Mouse (Mus musculus) stomach, postnatal 0 days (tissue): Measurements from ENCODE around the gene Gpatch2. TPM values are rescaled to one million over a fixed set of nuclear protein-coding genes. Genes with fewer than 3 reads are reported as not detected.
A peak's percentile ranks its signal among the peaks of the same experiment; 100 is the strongest.

Experiments used
- ATAC-seq: fragments of 200-750 bp; cut with Nextera tagmentation; 2 replicates; pipeline ENCODE4 v1.8.0; 2017; ENCODE audit not compliant: low FRiP score, low TSS enrichment
- DNase-seq: peaks from one replicate; pipeline ENCODE4 v3.0.0-alpha.2; 2016; ENCODE audit warnings: low spot score
- H3K27ac ChIP-seq: fragments of 300-500 bp; sonication (generic); replicated peaks from 2 replicates; pipeline ENCODE4 v1.5.1; 2014; ENCODE audit warnings: mild to moderate bottlenecking, control low read depth
- H3K27me3 ChIP-seq: fragments of 300-500 bp; sonication (generic); 2 replicates; pipeline ENCODE4 v1.6.1; 2014; ENCODE audit warnings: low read length; ENCODE audit not compliant: control insufficient read depth, insufficient read depth
- H3K36me3 ChIP-seq: fragments of 300-500 bp; sonication (generic); 2 replicates; pipeline ENCODE4 v1.6.1; 2014; ENCODE audit warnings: low read length, mixed read lengths; ENCODE audit not compliant: control insufficient read depth, insufficient read depth
- H3K4me1 ChIP-seq: fragments of 300-500 bp; sonication (generic); replicated peaks from 2 replicates; pipeline ENCODE4 v1.6.1; 2014; ENCODE audit warnings: antibody characterized with exemption; ENCODE audit not compliant: control insufficient read depth, insufficient read depth
- H3K4me2 ChIP-seq: fragments of 300-500 bp; sonication (generic); replicated peaks from 2 replicates; pipeline ENCODE4 v1.6.1; 2014; ENCODE audit warnings: low read depth, mild to moderate bottlenecking, control low read depth, moderate library complexity
- H3K4me3 ChIP-seq: fragments of 300-500 bp; sonication (generic); 2 replicates; pipeline ENCODE4 v1.5.1; 2014; ENCODE audit warnings: low read depth, low read length, control low read depth
- H3K9ac ChIP-seq: fragments of 300-500 bp; sonication (generic); 2 replicates; pipeline ENCODE4 v1.6.1; 2014; ENCODE audit warnings: mild to moderate bottlenecking, low read length, control low read depth, mixed read lengths
- H3K9me3 ChIP-seq: fragments of 300-500 bp; sonication (generic); 2 replicates; pipeline ENCODE4 v1.6.1; 2016; ENCODE audit warnings: low read length; ENCODE audit not compliant: control insufficient read depth
- CTCF ChIP-seq: IDR thresholded peaks from 2 replicates; pipeline ENCODE4 v1.5.1; 2016; ENCODE audit warnings: antibody characterized with exemption, low read depth, mild to moderate bottlenecking, moderate library complexity
- EP300 ChIP-seq: optimal IDR thresholded peaks from 2 replicates; pipeline ENCODE3; 2016; ENCODE audit warnings: antibody characterized with exemption
- WGBS: fragments of 180-500 bp; shearing (Covaris S2); extraction: QIAGEN DNeasy Blood & Tissue Kit; methylation state at CpG from one replicate; pipeline ENCODE4 v1.1.7; 2014; 5-methylcytosine and 5-hydroxymethylcytosine counted together
- polyA plus RNA-seq: library from polyadenylated mRNA; unstranded; fragments of >200 nt; fragmentation: Nextera tagmentation; extraction: Ambion mirVana; gene quantifications from 2 replicates; pipeline ENCODE4 v1.2.1, GENCODE M21; 2015

Gpatch2 gene
- polyA plus RNA-seq, 1 experiment from 2014 or later, result 9.2 TPM

GRCm38 (mm10) chr1:187365424-187365823 lies 150.1 kb downstream of the Gpatch2 start:
- H3K27me3 ChIP-seq, result no peaks in the 10 kb centered on the region
- WGBS, result 82% methylated on average over 3 of the region's 3 CpGs
- H3K27ac ChIP-seq, result no peak overlapping the region
- H3K4me3 ChIP-seq, result no peak overlapping the region
- H3K4me2 ChIP-seq, result no peak overlapping the region
- ATAC-seq (no peak), DNase-seq (no peak)
- no peaks in the 10 kb centered on the region for H3K4me1 ChIP-seq
- H3K36me3 ChIP-seq, result no peaks in the 10 kb centered on the region
- H3K9me3 ChIP-seq, result no peaks in the 10 kb centered on the region
- no peak for TF ChIP-seq CTCF
- TF ChIP-seq EP300, result no peak
- H3K9ac ChIP-seq, result no peak overlapping the region

GRCm38 (mm10) chr1:187366806-187367205 lies 151.5 kb downstream of the Gpatch2 start:
- Histone ChIP-seq H3K4me1 (no peaks in the 10 kb centered on the region), H3K36me3 (no peaks in the 10 kb centered on the region), H3K4me2 (no peak overlapping the region), H3K4me3 (no peak overlapping the region), H3K27me3 (no peaks in the 10 kb centered on the region), H3K9ac (no peak overlapping the region), H3K9me3 (no peaks in the 10 kb centered on the region), H3K27ac (no peak overlapping the region)
- DNase-seq, result no peak
- TF ChIP-seq CTCF (peak; percentile 47; the same call in 1 of the 2 replicates), EP300 (no peak)
- no peak for ATAC-seq
- 42% methylated on average over 2 of the region's 2 CpGs for WGBS

GRCm38 (mm10) chr1:187369049-187369448 lies 153.7 kb downstream of the Gpatch2 start:
- no peaks in the 10 kb centered on the region for H3K9me3 ChIP-seq
- no peak for TF ChIP-seq EP300
- peak; percentile 22; the same call in 1 of the 2 replicates for TF ChIP-seq CTCF
- WGBS, result 68% methylated on average over 2 of the region's 2 CpGs
- no peaks in the 10 kb centered on the region for H3K27me3 ChIP-seq
- H3K36me3 ChIP-seq, result no peaks in the 10 kb centered on the region
- H3K4me1 ChIP-seq, result no peaks in the 10 kb centered on the region
- no peak overlapping the region for H3K4me2 ChIP-seq
- H3K9ac ChIP-seq, result no peak overlapping the region
- no peak overlapping the region for H3K4me3 ChIP-seq
- no peak overlapping the region for H3K27ac ChIP-seq
- DNase-seq, result no peak
- ATAC-seq, result no peak

- Histone ChIP-seq H3K4me1 (no peaks in the 10 kb centered on the region), H3K9ac (no peak overlapping the region), H3K27ac (no peak overlapping the region), H3K9me3 (no peaks in the 10 kb centered on the region), H3K27me3 (no peaks in the 10 kb centered on the region), H3K4me2 (no peak overlapping the region), H3K4me3 (no peak overlapping the region), H3K36me3 (no peaks in the 10 kb centered on the region)
- no peak for TF ChIP-seq EP300
- no peak for TF ChIP-seq CTCF
- ATAC-seq (no peak), DNase-seq (no peak)
- WGBS, result 60% methylated on average over 6 of the region's 6 CpGs
These were observed 158.2 kb downstream of the Gpatch2 start for GRCm38 (mm10) chr1:187373506-187373905.

- Histone ChIP-seq H3K4me2 (no peak overlapping the region), H3K36me3 (no peaks in the 10 kb centered on the region), H3K4me3 (no peak overlapping the region), H3K4me1 (no peaks in the 10 kb centered on the region), H3K9ac (no peak overlapping the region), H3K27ac (no peak overlapping the region), H3K9me3 (no peaks in the 10 kb centered on the region), H3K27me3 (no peaks in the 10 kb centered on the region)
- ATAC-seq (no peak), DNase-seq (no peak)
- WGBS, result 88% methylated on average over 4 of the region's 4 CpGs
- TF ChIP-seq CTCF (no peak), EP300 (no peak)
These were observed 159.1 kb downstream of the Gpatch2 start for GRCm38 (mm10) chr1:187374418-187374817.

GRCm38 (mm10) chr1:187376946-187377671 lies 161.8 kb downstream of the Gpatch2 start:
- 78% methylated on average over 11 of the region's 11 CpGs for WGBS
- ATAC-seq, result no peak
- Histone ChIP-seq H3K4me3 (no peak overlapping the region), H3K9me3 (no peaks in the 10 kb centered on the region), H3K4me1 (no peaks in the 10 kb centered on the region), H3K9ac (no peak overlapping the region), H3K27ac (no peak overlapping the region), H3K4me2 (no peak overlapping the region), H3K27me3 (no peaks in the 10 kb centered on the region), H3K36me3 (no peaks in the 10 kb centered on the region)
- no peak for DNase-seq
- TF ChIP-seq CTCF (no peak), EP300 (no peak)
